Mouse (Mus musculus) forebrain, embryonic 14.5 days (tissue): ENCODE measurements around the gene Ppp4r1. TPM values are rescaled to one million over a fixed set of nuclear protein-coding genes. Genes with fewer than 3 reads are reported as not detected.

Experiments
- ATAC-seq: fragments of 200-750 bp; cut with Nextera tagmentation; 2 replicates; pipeline ENCODE4 v1.8.0; 2017; ENCODE audit warnings: mild to moderate bottlenecking, moderate library complexity
- DNase-seq: peaks from one replicate; pipeline ENCODE4 v3.0.0-alpha.2; 2015; ENCODE audit warnings: low spot score
- H3K27ac ChIP-seq: fragments of 300-500 bp; sonication (generic); 2 replicates; pipeline ENCODE4 v1.5.1; 2014; ENCODE audit warnings: low read depth, mild to moderate bottlenecking, control low read depth, low read length, moderate library complexity
- H3K27me3 ChIP-seq: fragments of 300-500 bp; sonication (generic); replicated peaks from 2 replicates; pipeline ENCODE4 v1.6.1; 2014; ENCODE audit warnings: low read length, control low read depth, mixed read lengths; ENCODE audit not compliant: control insufficient read depth, insufficient read depth
- H3K36me3 ChIP-seq: fragments of 300-500 bp; sonication (generic); 2 replicates; pipeline ENCODE4 v1.6.1; 2014; ENCODE audit warnings: low read length, control low read depth; ENCODE audit not compliant: control insufficient read depth, insufficient read depth
- H3K4me1 ChIP-seq: fragments of 300-500 bp; sonication (generic); 2 replicates; pipeline ENCODE4 v1.6.1; 2014; ENCODE audit warnings: antibody characterized with exemption, low read length, control low read depth; ENCODE audit not compliant: control insufficient read depth, insufficient read depth
- H3K4me2 ChIP-seq: fragments of 300-500 bp; sonication (generic); 2 replicates; pipeline ENCODE4 v1.6.1; 2014; ENCODE audit warnings: mild to moderate bottlenecking, control low read depth, low read length
- H3K4me3 ChIP-seq: fragments of 300-500 bp; sonication (generic); 2 replicates; pipeline ENCODE4 v1.5.1; 2014; ENCODE audit warnings: low read depth, low read length, control low read depth
- H3K9ac ChIP-seq: fragments of 300-500 bp; sonication (generic); 2 replicates; pipeline ENCODE4 v1.6.1; 2014; ENCODE audit warnings: mild to moderate bottlenecking, low read length, control low read depth, moderate library complexity
- H3K9me3 ChIP-seq: fragments of 300-500 bp; sonication (generic); replicated peaks from 2 replicates; pipeline ENCODE4 v1.6.1; 2016; ENCODE audit warnings: low read length, control low read depth, mixed read lengths; ENCODE audit not compliant: control insufficient read depth
- WGBS: fragments of 180-500 bp; shearing (Covaris S2); extraction: QIAGEN DNeasy Blood & Tissue Kit; methylation state at CpG from one replicate; pipeline ENCODE4 v1.1.7; 2014; 5-methylcytosine and 5-hydroxymethylcytosine counted together
- polyA plus RNA-seq: library from polyadenylated mRNA; unstranded; fragments of >200 nt; fragmentation: Nextera tagmentation; extraction: Ambion mirVana; gene quantifications from 2 replicates; pipeline ENCODE4 v1.2.1, GENCODE M21; 2014

Gene Ppp4r1
- polyA plus RNA-seq, 1 experiment from 2014 or later, result 37.1 TPM

- Histone ChIP-seq H3K27me3 (no peaks in the 10 kb centered on the region), H3K4me2 (no peak overlapping the region), H3K4me1 (no peaks in the 10 kb centered on the region; the same call in 1 of the 2 replicates), H3K4me3 (no peak overlapping the region), H3K36me3 (peaks cover 22% of the 10 kb centered on the region), H3K9ac (no peak overlapping the region), H3K9me3 (no peaks in the 10 kb centered on the region), H3K27ac (no peak overlapping the region)
- 84% methylated on average over 3 of the region's 3 CpGs for WGBS
- no peak for ATAC-seq
- DNase-seq, result no peak
Measured at GRCm38 (mm10) chr17:65866201-65866600, 83.8 kb downstream of the Ppp4r1 start.

DNA sequence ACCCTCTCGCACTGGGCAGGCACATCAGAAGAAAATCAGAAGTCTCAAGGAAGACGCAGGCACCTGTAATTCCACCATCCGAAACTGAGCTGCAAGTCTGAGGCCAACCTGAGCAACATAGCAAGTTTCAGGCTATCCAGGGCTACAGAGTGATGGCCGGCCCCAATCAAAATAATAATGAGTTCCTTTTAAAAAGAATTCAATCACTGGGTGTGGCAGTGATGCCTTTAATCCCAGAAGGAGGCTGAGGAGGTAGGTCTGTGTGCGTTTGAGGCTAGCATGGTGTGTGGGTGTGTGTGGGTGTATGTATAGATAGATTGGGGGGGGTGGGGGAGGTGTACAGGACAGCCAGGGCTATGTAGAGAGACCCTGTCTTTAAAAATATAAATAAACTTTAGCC lies 85.6 kb downstream of the Ppp4r1 start:
- peaks cover 5% of the 10 kb centered on the region; the same call in 1 of the 2 replicates for H3K4me1 ChIP-seq
- ATAC-seq, result no peak
- no peak overlapping the region for H3K9ac ChIP-seq
- 92% methylated on average over 5 of the region's 5 CpGs for WGBS
- DNase-seq, result no peak
- H3K4me2 ChIP-seq, result no peak overlapping the region
- no peaks in the 10 kb centered on the region for H3K27me3 ChIP-seq
- H3K9me3 ChIP-seq, result no peaks in the 10 kb centered on the region
- H3K36me3 ChIP-seq, result peaks cover 20% of the 10 kb centered on the region
- H3K4me3 ChIP-seq, result no peak overlapping the region
- H3K27ac ChIP-seq, result no peak overlapping the region

DNA sequence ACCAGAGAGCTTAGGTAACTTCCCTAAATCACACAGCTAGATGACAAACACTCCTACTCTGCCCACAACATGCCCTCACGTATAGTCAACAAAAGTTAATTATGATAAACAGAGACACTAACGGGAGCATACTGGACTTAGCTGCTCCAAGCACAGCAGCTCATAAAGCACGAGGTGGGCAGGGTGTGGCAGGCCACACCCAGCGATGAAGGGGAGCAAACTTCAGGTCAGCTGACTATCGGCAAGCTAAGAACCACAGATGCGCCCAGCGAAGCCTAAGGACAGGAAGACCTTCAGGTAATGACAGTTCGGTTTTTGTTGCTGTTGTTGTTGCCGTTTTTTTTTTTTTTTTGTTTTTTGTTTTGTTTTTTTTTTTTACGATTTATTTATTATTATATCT lies 87.3 kb downstream of the Ppp4r1 start:
- Histone ChIP-seq H3K9me3 (no peaks in the 10 kb centered on the region), H3K27me3 (no peaks in the 10 kb centered on the region), H3K4me1 (peaks cover 5% of the 10 kb centered on the region; the same call in 1 of the 2 replicates), H3K36me3 (peaks cover 12% of the 10 kb centered on the region), H3K27ac (no peak overlapping the region), H3K4me2 (no peak overlapping the region), H3K9ac (no peak overlapping the region), H3K4me3 (no peak overlapping the region)
- ATAC-seq (no peak), DNase-seq (no peak)
- 88% methylated on average over 10 of the region's 10 CpGs for WGBS

- H3K27me3 ChIP-seq, result no peaks in the 10 kb centered on the region
- ATAC-seq, result 0 out of 2 replicates have a peak, but pooled peaks have one; percentile 18
Measured at GRCm38 (mm10) chr17:65870146-65870545, 87.8 kb downstream of the Ppp4r1 start.

GRCm38 (mm10) chr17:65871641-65872041 lies 89.3 kb downstream of the Ppp4r1 start:
- no peak for ATAC-seq
- Histone ChIP-seq H3K4me3 (no peak overlapping the region), H3K27ac (no peak overlapping the region), H3K9ac (no peak overlapping the region), H3K36me3 (peaks cover 7% of the 10 kb centered on the region), H3K9me3 (no peaks in the 10 kb centered on the region), H3K4me2 (no peak overlapping the region), H3K4me1 (peaks cover 5% of the 10 kb centered on the region; the same call in 1 of the 2 replicates), H3K27me3 (no peaks in the 10 kb centered on the region)
- no peak for DNase-seq
- WGBS, result 25% methylated on average over 5 of the region's 5 CpGs

More at GRCm38 (mm10) chr17:65870146-65870545, 87.8 kb downstream of the Ppp4r1 start:
- Histone ChIP-seq H3K27ac (no peak overlapping the region), H3K4me1 (peaks cover 5% of the 10 kb centered on the region; the same call in 1 of the 2 replicates), H3K9ac (no peak overlapping the region), H3K9me3 (no peaks in the 10 kb centered on the region), H3K4me2 (no peak overlapping the region), H3K36me3 (peaks cover 12% of the 10 kb centered on the region), H3K4me3 (no peak overlapping the region)
- peak; percentile 72 for DNase-seq
- WGBS, result 40% methylated on average over 4 of the region's 4 CpGs

- no peak overlapping the region for H3K4me2 ChIP-seq
- peaks cover 5% of the 10 kb centered on the region; the same call in 1 of the 2 replicates for H3K4me1 ChIP-seq
- WGBS, result 70% methylated on average over 6 of the region's 6 CpGs
- no peak overlapping the region for H3K4me3 ChIP-seq
- peaks cover 5% of the 10 kb centered on the region; the same call in 1 of the 2 replicates for H3K36me3 ChIP-seq
- ATAC-seq (no peak), DNase-seq (no peak)
- H3K27me3 ChIP-seq, result no peaks in the 10 kb centered on the region
- no peak overlapping the region for H3K27ac ChIP-seq
- no peak overlapping the region for H3K9ac ChIP-seq
- no peaks in the 10 kb centered on the region for H3K9me3 ChIP-seq
Measured at GRCm38 (mm10) chr17:65872051-65872450, 89.7 kb downstream of the Ppp4r1 start.

- no peaks in the 10 kb centered on the region for H3K27me3 ChIP-seq
- peak; percentile 32; the same call in 1 of the 2 replicates for ATAC-seq
- no peaks in the 10 kb centered on the region for H3K36me3 ChIP-seq
- no peak overlapping the region for H3K4me2 ChIP-seq
- no peak overlapping the region for H3K27ac ChIP-seq
- DNase-seq, result no peak
- H3K9me3 ChIP-seq, result no peaks in the 10 kb centered on the region
- H3K4me3 ChIP-seq, result no peak overlapping the region
- H3K9ac ChIP-seq, result no peak overlapping the region
- peaks cover 5% of the 10 kb centered on the region; the same call in 1 of the 2 replicates for H3K4me1 ChIP-seq
- WGBS, result 36% methylated on average over 6 of the region's 6 CpGs
Measured at GRCm38 (mm10) chr17:65872652-65873051, 90.3 kb downstream of the Ppp4r1 start.

DNA sequence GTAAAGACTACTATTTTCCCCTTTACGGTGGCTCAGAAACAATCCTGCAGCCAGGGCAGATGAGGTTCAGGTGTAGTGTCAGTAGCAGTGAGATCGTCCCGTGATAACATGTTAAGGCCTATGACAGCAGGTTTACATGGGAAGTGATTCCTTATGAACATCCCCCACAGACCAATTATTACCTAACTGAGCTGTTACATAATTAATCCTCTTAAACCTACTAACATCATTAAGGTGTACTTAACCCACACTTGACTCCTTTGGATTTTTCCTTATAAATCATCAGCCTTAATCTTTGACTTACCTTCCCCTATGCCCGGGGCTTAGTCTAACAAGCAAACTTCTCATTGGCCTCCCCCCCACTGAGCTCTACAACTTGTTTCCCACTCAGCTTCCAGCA lies 90.8 kb downstream of the Ppp4r1 start:
- no peak for ATAC-seq
- Histone ChIP-seq H3K36me3 (no peaks in the 10 kb centered on the region), H3K4me3 (no peak overlapping the region), H3K27ac (no peak overlapping the region), H3K27me3 (no peaks in the 10 kb centered on the region), H3K9me3 (no peaks in the 10 kb centered on the region), H3K4me1 (peaks cover 5% of the 10 kb centered on the region; the same call in 1 of the 2 replicates), H3K4me2 (no peak overlapping the region), H3K9ac (no peak overlapping the region)
- DNase-seq, result no peak
- WGBS, result 79% methylated on average over 4 of the region's 4 CpGs

GRCm38 (mm10) chr17:65873834-65874233 lies 91.5 kb downstream of the Ppp4r1 start:
- no peaks in the 10 kb centered on the region for H3K9me3 ChIP-seq
- 90% methylated on average over 11 of the region's 11 CpGs for WGBS
- H3K27ac ChIP-seq, result no peak overlapping the region
- H3K9ac ChIP-seq, result no peak overlapping the region
- DNase-seq, result no peak
- H3K4me2 ChIP-seq, result no peak overlapping the region
- H3K27me3 ChIP-seq, result no peaks in the 10 kb centered on the region
- H3K36me3 ChIP-seq, result no peaks in the 10 kb centered on the region
- H3K4me3 ChIP-seq, result no peak overlapping the region
- no peak for ATAC-seq
- H3K4me1 ChIP-seq, result peaks cover 5% of the 10 kb centered on the region; the same call in 1 of the 2 replicates
